Mouse (Mus musculus) adrenal gland, postnatal 4 days (tissue): ENCODE measurements around the gene Slc9a7. TPM values are rescaled to one million over a fixed set of nuclear protein-coding genes. Genes with fewer than 3 reads are reported as not detected.

Experiments
- DNase-seq, 2 experiments: peaks; one replicate each; pipeline ENCODE4 v3.0.0; 2021 to 2022; ENCODE audit warnings: low spot score in 2 of 2, mixed read lengths in 2 of 2
- total RNA-seq, 2 experiments: library from RNA; stranded (reverse); gene quantifications; 2 replicates each; pipeline ENCODE4 v1.2.3; 2021

Gene Slc9a7
- total RNA-seq, 2 experiments from 2014 or later = 11.2 to 11.4 TPM

GRCm38 (mm10) chrX:20160301-20160700 lies 131.3 kb downstream of the Slc9a7 start:
- DNase-seq = no peak

- no peak for DNase-seq
Observed at GRCm38 (mm10) chrX:20157519-20157918, 134.1 kb downstream of the Slc9a7 start.

GRCm38 (mm10) chrX:20129466-20129865 lies 162.1 kb downstream of the Slc9a7 start:
- no peak for DNase-seq

GRCm38 (mm10) chrX:20128951-20129350 lies 162.7 kb downstream of the Slc9a7 start:
- DNase-seq = no peak

GRCm38 (mm10) chrX:20125481-20125880 lies 166.1 kb downstream of the Slc9a7 start:
- no peak for DNase-seq

GRCm38 (mm10) chrX:20117717-20118116 lies 173.9 kb downstream of the Slc9a7 start:
- DNase-seq = no peak

- DNase-seq = no peak
Observed at GRCm38 (mm10) chrX:20070196-20070595, 221.4 kb downstream of the Slc9a7 start.

GRCm38 (mm10) chrX:20066636-20067035 lies 225.0 kb downstream of the Slc9a7 start:
- no peak for DNase-seq

- no peak for DNase-seq
Observed at GRCm38 (mm10) chrX:20061764-20062480, 229.7 kb downstream of the Slc9a7 start.

GRCm38 (mm10) chrX:20060769-20061315 lies 230.8 kb downstream of the Slc9a7 start:
- DNase-seq = no peak

GRCm38 (mm10) chrX:20060096-20060768 lies 231.4 kb downstream of the Slc9a7 start:
- no peak for DNase-seq

GRCm38 (mm10) chrX:20059381-20059971 lies 232.1 kb downstream of the Slc9a7 start, which contains the start of gene Chst7:
Chst7 (plus strand) TSS chrX:20059560.
- peak; percentile 4 to 14 for DNase-seq

Other genes starting within 250 kb of the Slc9a7 start
- gene Chst7, start 232.2 kb downstream of the Slc9a7 start, total RNA-seq = 1 to 10 TPM; 2.9 to 3.2 TPM
- gene Rp2, start 72.7 kb upstream of the Slc9a7 start, total RNA-seq = 10 to 100 TPM; 21.5 to 22.1 TPM
- 10 to 100 TPM in 1 of 2 experiments, 1 to 10 TPM in 1; 8.2 to 11.1 TPM for gene Jade3, start 133.9 kb upstream of the Slc9a7 start, total RNA-seq